Mouse (Mus musculus): ENCODE measurements around the gene Cdk2. TPM values are rescaled to one million over a fixed set of nuclear protein-coding genes. Genes with fewer than 3 reads are reported as not detected.

Cdk2 gene
- polyA plus RNA-seq, 1 experiment from 2014 or later: 102 TPM

DNA sequence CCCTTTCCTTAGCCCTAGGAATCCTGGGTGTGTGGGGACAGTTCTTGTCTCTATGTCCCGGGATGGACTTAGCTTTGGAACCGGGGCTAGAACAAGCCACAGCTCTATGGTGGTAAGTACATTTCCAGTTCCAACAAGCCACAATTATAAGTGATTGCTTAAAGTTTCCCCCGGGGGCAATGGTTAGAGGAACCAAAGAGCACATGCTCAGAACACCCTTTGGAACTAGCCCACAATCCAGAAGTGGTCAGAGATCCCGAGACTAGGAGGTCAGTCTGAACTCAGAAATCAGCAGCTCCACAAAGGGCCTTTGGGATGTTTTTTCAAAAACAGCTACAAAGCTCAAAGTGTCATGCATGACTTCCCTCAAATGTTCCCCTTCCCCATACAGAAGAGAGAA lies 51.0 kb downstream of the Cdk2 start:
- 68% methylated on average over 4 of the region's 4 CpGs for WGBS
- no peak overlapping the region for H3K9ac ChIP-seq (ENCODE audit: low read depth, low read length)
- no peaks in the 10 kb centered on the region for H3K27me3 ChIP-seq (replicated peaks; ENCODE audit: control insufficient read depth, insufficient read depth, low read length)
- H3K4me1 ChIP-seq (replicated peaks; ENCODE audit: control insufficient read depth, insufficient read depth, low read length): peaks cover 4% of the 10 kb centered on the region; the same call in 1 of the 2 replicates
- no peaks in the 10 kb centered on the region for H3K9me3 ChIP-seq (ENCODE audit: control insufficient read depth, low read length)
- no peaks in the 10 kb centered on the region for H3K36me3 ChIP-seq (ENCODE audit: control insufficient read depth, insufficient read depth, low read length)
- H3K27ac ChIP-seq (ENCODE audit: low read depth, low read length): no peak overlapping the region
- H3K4me3 ChIP-seq (ENCODE audit: low read depth, low read length): no peak overlapping the region
- ATAC-seq (replicated peaks; ENCODE audit: low FRiP score) (no peak), DNase-seq (ENCODE audit: low spot score) (no peak)
- no peak overlapping the region for H3K4me2 ChIP-seq

Other genes with a start within 250 kb of the Cdk2 start
- 59.0 and 59.7 TPM in 2 replicates for gene Smarcc2, start 245.8 kb downstream of the Cdk2 start, polyA plus RNA-seq (2014; fragmentation: Nextera tagmentation; extraction: Ambion mirVana)
- gene Myl6, start 210.9 kb downstream of the Cdk2 start, polyA plus RNA-seq (2014; fragmentation: Nextera tagmentation; extraction: Ambion mirVana): 639 and 685 TPM in 2 replicates
- gene Myl6b, start 206.3 kb downstream of the Cdk2 start, polyA plus RNA-seq (2014; fragmentation: Nextera tagmentation; extraction: Ambion mirVana): 3.9 and 4.2 TPM in 2 replicates
- 19.1 TPM in 2 replicates for gene Esyt1, start 179.2 kb downstream of the Cdk2 start, polyA plus RNA-seq (2014; fragmentation: Nextera tagmentation; extraction: Ambion mirVana)
- gene Zc3h10, start 157.3 kb downstream of the Cdk2 start, polyA plus RNA-seq (2014; fragmentation: Nextera tagmentation; extraction: Ambion mirVana): 9.9 and 11.1 TPM in 2 replicates
- 3,476 and 3,859 TPM in 2 replicates for gene Rpl41, start 155.7 kb downstream of the Cdk2 start, polyA plus RNA-seq (2014; fragmentation: Nextera tagmentation; extraction: Ambion mirVana)
- gene Pa2g4, start 139.0 kb downstream of the Cdk2 start, polyA plus RNA-seq (2014; fragmentation: Nextera tagmentation; extraction: Ambion mirVana): 384 and 397 TPM in 2 replicates
- 3.0 and 3.7 TPM in 2 replicates for gene Erbb3, start 115.4 kb downstream of the Cdk2 start, polyA plus RNA-seq (2014; fragmentation: Nextera tagmentation; extraction: Ambion mirVana)
- 848 and 955 TPM in 2 replicates for gene Rps26, start 78.3 kb downstream of the Cdk2 start, polyA plus RNA-seq (2014; fragmentation: Nextera tagmentation; extraction: Ambion mirVana)
- 0.96 and 1.3 TPM in 2 replicates for gene Ikzf4, start 59.0 kb downstream of the Cdk2 start, polyA plus RNA-seq (2014; fragmentation: Nextera tagmentation; extraction: Ambion mirVana)
- gene Suox, start 31.0 kb downstream of the Cdk2 start, polyA plus RNA-seq (2014; fragmentation: Nextera tagmentation; extraction: Ambion mirVana): 12.4 and 12.5 TPM in 2 replicates
- gene Rab5b, start 8.8 kb downstream of the Cdk2 start, polyA plus RNA-seq (2014; fragmentation: Nextera tagmentation; extraction: Ambion mirVana): 46.9 and 47.1 TPM in 2 replicates
- 0.83 and 0.85 TPM in 2 replicates for gene Pmel, start 836 bp downstream of the Cdk2 start, polyA plus RNA-seq (2014; fragmentation: Nextera tagmentation; extraction: Ambion mirVana)
- gene Dgka, start 39.8 kb upstream of the Cdk2 start, polyA plus RNA-seq (2014; fragmentation: Nextera tagmentation; extraction: Ambion mirVana): 4.6 and 5.5 TPM in 2 replicates
- gene Pym1, start 42.9 kb upstream of the Cdk2 start, polyA plus RNA-seq (2014; fragmentation: Nextera tagmentation; extraction: Ambion mirVana): 40.1 and 42.1 TPM in 2 replicates
- 9.2 and 10.2 TPM in 2 replicates for gene Mmp19, start 85.9 kb upstream of the Cdk2 start, polyA plus RNA-seq (2014; fragmentation: Nextera tagmentation; extraction: Ambion mirVana)
- gene Dnajc14, start 99.0 kb upstream of the Cdk2 start, polyA plus RNA-seq (2014; fragmentation: Nextera tagmentation; extraction: Ambion mirVana): 32.5 and 34.1 TPM in 2 replicates
- gene Tmem198b, start 99.3 kb upstream of the Cdk2 start, polyA plus RNA-seq (2014; fragmentation: Nextera tagmentation; extraction: Ambion mirVana): 8.1 and 8.8 TPM in 2 replicates
- 229 and 250 TPM in 2 replicates for gene Sarnp, start 112.3 kb upstream of the Cdk2 start, polyA plus RNA-seq (2014; fragmentation: Nextera tagmentation; extraction: Ambion mirVana)
- gene Ormdl2, start 116.6 kb upstream of the Cdk2 start, polyA plus RNA-seq (2014; fragmentation: Nextera tagmentation; extraction: Ambion mirVana): 114 and 116 TPM in 2 replicates
- gene Gdf11, start 186.7 kb upstream of the Cdk2 start, polyA plus RNA-seq (2014; fragmentation: Nextera tagmentation; extraction: Ambion mirVana): 3.3 and 3.5 TPM in 2 replicates
- 193 and 198 TPM in 2 replicates for gene Cd63, start 196.0 kb upstream of the Cdk2 start, polyA plus RNA-seq (2014; fragmentation: Nextera tagmentation; extraction: Ambion mirVana)
- 11.1 and 13.1 TPM in 2 replicates for gene Rdh5, start 217.9 kb upstream of the Cdk2 start, polyA plus RNA-seq (2014; fragmentation: Nextera tagmentation; extraction: Ambion mirVana)
- 128 and 140 TPM in 2 replicates for gene Bloc1s1, start 219.0 kb upstream of the Cdk2 start, polyA plus RNA-seq (2014; fragmentation: Nextera tagmentation; extraction: Ambion mirVana)
- gene Itga7, start 228.8 kb upstream of the Cdk2 start, polyA plus RNA-seq (2014; fragmentation: Nextera tagmentation; extraction: Ambion mirVana): 0.14 and 0.21 TPM in 2 replicates